Comparison of ENCODE assay signal across 17 mouse cellular contexts in the genomic region with DNA sequence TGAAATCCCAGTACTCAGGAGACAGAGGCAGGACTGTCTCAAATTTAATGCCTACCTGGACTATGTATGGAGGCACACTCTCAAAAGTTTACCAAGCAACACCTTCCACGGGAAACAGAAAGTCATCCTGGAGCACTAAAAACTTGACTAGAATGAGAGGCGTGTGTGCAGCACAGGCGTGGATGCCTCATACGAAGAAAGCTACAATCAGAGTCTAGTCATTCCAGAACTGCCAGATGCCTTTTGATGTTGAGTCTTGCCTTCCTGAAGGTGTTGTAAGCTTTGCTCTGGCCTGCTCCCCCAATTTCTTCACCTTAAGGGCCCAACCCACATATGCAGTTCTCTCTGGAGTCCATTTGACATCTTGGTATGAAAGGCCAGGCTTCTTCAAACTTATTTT.
"Had no signal": no experiment of that assay in that cellular context is flagged by ENCODE, and none has a peak within 500 bp of the region (broad histone marks: within the 10 kb centered on the region; RNA-seq: fewer than 3 reads in every experiment).

No protein-coding gene starts in this region.

- DNase-seq: kidney, adult 18-20 months; kidney, adult 9 months; kidney, postnatal 14 days; kidney, postnatal 4 days; layer of hippocampus, adult 9-11 months; liver, postnatal 0 days; lung, embryonic 14.5 days; right cerebral cortex, postnatal 14 days; right cerebral cortex, postnatal 4 days; thymus, postnatal 36 days had no signal

- ATAC-seq: liver, postnatal 0 days; lung, postnatal 0 days; midbrain, embryonic 15.5 days had no signal

- H3K27ac ChIP-seq: liver, embryonic 14.5 days; macrophage; midbrain, embryonic 12.5 days; midbrain, embryonic 15.5 days; neural tube, embryonic 13.5 days; stomach, embryonic 15.5 days had no signal

- H3K4me3 ChIP-seq: midbrain, embryonic 12.5 days; midbrain, embryonic 15.5 days; neural tube, embryonic 13.5 days; stomach, embryonic 15.5 days had no signal
